Mouse (Mus musculus) embryonic facial prominence, embryonic 15.5 days (tissue): ENCODE results near the gene Phlpp2. TPM values are rescaled to one million over a fixed set of nuclear protein-coding genes. Genes with fewer than 3 reads are reported as not detected.

Experiments used
- ATAC-seq: fragments of 200-750 bp; cut with Nextera tagmentation; 2 replicates; pipeline ENCODE4 v1.8.0; 2017; ENCODE audit warnings: low read depth, moderate TSS enrichment; ENCODE audit not compliant: insufficient number of reproducible peaks, low FRiP score, low TSS enrichment
- H3K27ac ChIP-seq: fragments of 300-500 bp; sonication (generic); replicated peaks from 2 replicates; pipeline ENCODE4 v1.5.1; 2015; ENCODE audit warnings: mild to moderate bottlenecking, inconsistent platforms
- H3K27me3 ChIP-seq: fragments of 300-500 bp; sonication (generic); 2 replicates; pipeline ENCODE4 v1.6.1; 2015; ENCODE audit warnings: inconsistent platforms
- H3K36me3 ChIP-seq: fragments of 300-500 bp; sonication (generic); 2 replicates; pipeline ENCODE4 v1.6.1; 2015; ENCODE audit warnings: mild to moderate bottlenecking, inconsistent platforms
- H3K4me1 ChIP-seq: fragments of 300-500 bp; sonication (generic); 2 replicates; pipeline ENCODE4 v1.6.1; 2015; ENCODE audit warnings: inconsistent platforms
- H3K4me2 ChIP-seq: fragments of 300-500 bp; sonication (generic); replicated peaks from 2 replicates; pipeline ENCODE4 v1.6.1; 2015; ENCODE audit warnings: mild to moderate bottlenecking, inconsistent platforms
- H3K4me3 ChIP-seq: fragments of 300-500 bp; sonication (generic); replicated peaks from 2 replicates; pipeline ENCODE4 v1.5.1; 2015; ENCODE audit warnings: mild to moderate bottlenecking, inconsistent platforms
- H3K9ac ChIP-seq: fragments of 300-500 bp; sonication (generic); 2 replicates; pipeline ENCODE4 v1.6.1; 2015; ENCODE audit warnings: inconsistent platforms
- H3K9me3 ChIP-seq: fragments of 300-500 bp; sonication (generic); replicated peaks from 2 replicates; pipeline ENCODE4 v1.6.1; 2016; ENCODE audit warnings: inconsistent platforms
- WGBS: fragments of 180-500 bp; shearing (Covaris S2); methylation state at CpG from one replicate; pipeline ENCODE4 v1.1.7; 2015; 5-methylcytosine and 5-hydroxymethylcytosine counted together
- polyA plus RNA-seq: library from polyadenylated mRNA; unstranded; fragments of >200 nt; fragmentation: Nextera tagmentation; extraction: Ambion mirVana; gene quantifications from 2 replicates; pipeline ENCODE4 v1.2.1, GENCODE M21; 2015

Gene Phlpp2
- 3.3 and 3.6 TPM in 2 replicates for polyA plus RNA-seq

- peak; percentile 97 for ATAC-seq
- H3K27ac ChIP-seq, result peak within 1 kb of the TSS; percentile 93
These were observed at the start of gene Phlpp2 for GRCm38 (mm10) chr8:109868003-109868679. Phlpp2 (plus strand) TSS chr8:109868542.

GRCm38 (mm10) chr8:109823561-109823960 is 44.8 kb upstream of the Phlpp2 start:
- no peak overlapping the region for H3K4me3 ChIP-seq
- no peak for ATAC-seq
- no peak overlapping the region for H3K4me2 ChIP-seq
- WGBS, result 92% methylated on average over 2 of the region's 2 CpGs
- H3K9ac ChIP-seq, result no peak overlapping the region
- no peaks in the 10 kb centered on the region for H3K36me3 ChIP-seq
- H3K4me1 ChIP-seq, result no peaks in the 10 kb centered on the region
- H3K27ac ChIP-seq, result no peak overlapping the region
- no peaks in the 10 kb centered on the region for H3K27me3 ChIP-seq
- no peaks in the 10 kb centered on the region for H3K9me3 ChIP-seq

More at GRCm38 (mm10) chr8:109868003-109868679, at the start of gene Phlpp2:
- H3K9me3 ChIP-seq, result no peaks in the 10 kb centered on the region
- 1% methylated on average over 34 of the region's 42 CpGs for WGBS
- H3K9ac ChIP-seq, result peak within 1 kb of the TSS; percentile 86
- no peaks in the 10 kb centered on the region for H3K36me3 ChIP-seq
- H3K4me3 ChIP-seq, result peak within 1 kb of the TSS; percentile 98
- peak within 1 kb of the TSS; percentile 81 for H3K4me2 ChIP-seq
- peaks cover 12% of the 10 kb centered on the region; the same call in 1 of the 2 replicates for H3K4me1 ChIP-seq
- H3K27me3 ChIP-seq, result no peaks in the 10 kb centered on the region

GRCm38 (mm10) chr8:109839822-109840221 is 28.5 kb upstream of the Phlpp2 start:
- Histone ChIP-seq H3K36me3 (peaks cover 41% of the 10 kb centered on the region), H3K4me2 (no peak overlapping the region), H3K27ac (no peak overlapping the region), H3K9ac (no peak overlapping the region), H3K27me3 (no peaks in the 10 kb centered on the region), H3K9me3 (no peaks in the 10 kb centered on the region), H3K4me3 (no peak overlapping the region), H3K4me1 (no peaks in the 10 kb centered on the region)
- ATAC-seq, result no peak
- WGBS, result 97% methylated on average over 2 of the region's 2 CpGs

- peaks cover 54% of the 10 kb centered on the region for H3K36me3 ChIP-seq
- WGBS, result 100% methylated on average over 1 of the region's 1 CpGs
- no peaks in the 10 kb centered on the region for H3K9me3 ChIP-seq
- no peaks in the 10 kb centered on the region for H3K27me3 ChIP-seq
- no peak overlapping the region for H3K4me3 ChIP-seq
- ATAC-seq, result no peak
- H3K27ac ChIP-seq, result no peak overlapping the region
- no peak overlapping the region for H3K9ac ChIP-seq
- no peak overlapping the region for H3K4me2 ChIP-seq
- H3K4me1 ChIP-seq, result no peaks in the 10 kb centered on the region
These were observed 25.9 kb upstream of the Phlpp2 start for GRCm38 (mm10) chr8:109842468-109842867.

GRCm38 (mm10) chr8:109847866-109848265 is 20.5 kb upstream of the Phlpp2 start:
- Histone ChIP-seq H3K27me3 (no peaks in the 10 kb centered on the region), H3K4me2 (no peak overlapping the region), H3K36me3 (peaks cover 70% of the 10 kb centered on the region), H3K4me1 (no peaks in the 10 kb centered on the region), H3K9ac (no peak overlapping the region), H3K27ac (no peak overlapping the region), H3K4me3 (no peak overlapping the region), H3K9me3 (no peaks in the 10 kb centered on the region)
- ATAC-seq, result no peak
- 82% methylated on average over 2 of the region's 2 CpGs for WGBS

GRCm38 (mm10) chr8:109848981-109849380 is 19.4 kb upstream of the Phlpp2 start:
- Histone ChIP-seq H3K4me1 (no peaks in the 10 kb centered on the region), H3K9ac (no peak overlapping the region), H3K27ac (no peak overlapping the region), H3K4me2 (no peak overlapping the region), H3K27me3 (no peaks in the 10 kb centered on the region), H3K36me3 (peaks cover 66% of the 10 kb centered on the region), H3K4me3 (no peak overlapping the region), H3K9me3 (no peaks in the 10 kb centered on the region)
- WGBS, result 77% methylated on average over 3 of the region's 3 CpGs
- ATAC-seq, result no peak

GRCm38 (mm10) chr8:109853423-109853822 is 14.9 kb upstream of the Phlpp2 start:
- WGBS, result 43% methylated on average over 6 of the region's 6 CpGs
- H3K36me3 ChIP-seq, result peaks cover 60% of the 10 kb centered on the region

GRCm38 (mm10) chr8:109854522-109854921 is 13.8 kb upstream of the Phlpp2 start:
- no peak overlapping the region for H3K9ac ChIP-seq
- ATAC-seq, result no peak
- no peak overlapping the region for H3K4me3 ChIP-seq
- H3K36me3 ChIP-seq, result peaks cover 59% of the 10 kb centered on the region
- WGBS, result 91% methylated on average over 4 of the region's 4 CpGs
- H3K27ac ChIP-seq, result no peak overlapping the region
- H3K4me1 ChIP-seq, result no peaks in the 10 kb centered on the region
- H3K9me3 ChIP-seq, result no peaks in the 10 kb centered on the region
- no peaks in the 10 kb centered on the region for H3K27me3 ChIP-seq
- no peak overlapping the region for H3K4me2 ChIP-seq

More at GRCm38 (mm10) chr8:109853423-109853822, 14.9 kb upstream of the Phlpp2 start:
- Histone ChIP-seq H3K27ac (no peak overlapping the region), H3K4me1 (no peaks in the 10 kb centered on the region), H3K4me3 (no peak overlapping the region), H3K9me3 (no peaks in the 10 kb centered on the region), H3K4me2 (no peak overlapping the region), H3K9ac (no peak overlapping the region), H3K27me3 (no peaks in the 10 kb centered on the region)
- no peak for ATAC-seq

- Histone ChIP-seq H3K27me3 (no peaks in the 10 kb centered on the region), H3K4me2 (no peak overlapping the region), H3K4me3 (no peak overlapping the region), H3K4me1 (no peaks in the 10 kb centered on the region), H3K36me3 (peaks cover 60% of the 10 kb centered on the region), H3K9ac (no peak overlapping the region), H3K9me3 (no peaks in the 10 kb centered on the region), H3K27ac (no peak overlapping the region)
- ATAC-seq, result no peak
- WGBS, result 96% methylated on average over 6 of the region's 6 CpGs
These were observed 12.9 kb upstream of the Phlpp2 start for GRCm38 (mm10) chr8:109855451-109855850.

GRCm38 (mm10) chr8:109863398-109863797 is 4.9 kb upstream of the Phlpp2 start:
- no peak overlapping the region for H3K9ac ChIP-seq
- H3K27ac ChIP-seq, result no peak overlapping the region
- H3K9me3 ChIP-seq, result no peaks in the 10 kb centered on the region
- no peaks in the 10 kb centered on the region for H3K27me3 ChIP-seq
- ATAC-seq, result no peak
- 60% methylated on average over 2 of the region's 2 CpGs for WGBS
- H3K4me3 ChIP-seq, result no peak overlapping the region
- H3K4me2 ChIP-seq, result no peak overlapping the region
- H3K4me1 ChIP-seq, result peaks cover 6% of the 10 kb centered on the region; the same call in 1 of the 2 replicates
- H3K36me3 ChIP-seq, result peaks cover 37% of the 10 kb centered on the region

GRCm38 (mm10) chr8:109864798-109865197 is 3.5 kb upstream of the Phlpp2 start:
- H3K9me3 ChIP-seq, result no peaks in the 10 kb centered on the region
- no peak for ATAC-seq
- no peak overlapping the region for H3K4me3 ChIP-seq
- H3K4me2 ChIP-seq, result no peak overlapping the region
- no peak overlapping the region for H3K27ac ChIP-seq
- H3K36me3 ChIP-seq, result peaks cover 30% of the 10 kb centered on the region
- WGBS, result 86% methylated on average over 2 of the region's 2 CpGs
- H3K9ac ChIP-seq, result no peak overlapping the region
- H3K4me1 ChIP-seq, result peaks cover 12% of the 10 kb centered on the region; the same call in 1 of the 2 replicates
- no peaks in the 10 kb centered on the region for H3K27me3 ChIP-seq

GRCm38 (mm10) chr8:109865536-109865935 is 2.8 kb upstream of the Phlpp2 start:
- H3K27me3 ChIP-seq, result no peaks in the 10 kb centered on the region
- no peaks in the 10 kb centered on the region for H3K9me3 ChIP-seq
- no peak for ATAC-seq
- H3K27ac ChIP-seq, result no peak overlapping the region
- no peak overlapping the region for H3K4me3 ChIP-seq
- H3K4me2 ChIP-seq, result no peak overlapping the region
- peaks cover 23% of the 10 kb centered on the region for H3K36me3 ChIP-seq
- peaks cover 12% of the 10 kb centered on the region; the same call in 1 of the 2 replicates for H3K4me1 ChIP-seq
- no peak overlapping the region for H3K9ac ChIP-seq
- WGBS, result 75% methylated on average over 4 of the region's 4 CpGs
